Mouse (Mus musculus): ENCODE measurements at regions not wholly inside any gene's neighbourhood (a gene's known extent, or its start where the extent isn't known, plus 50 kb on each side); places are given as distances from the start of the nearest gene placed in this dataset.

DNA sequence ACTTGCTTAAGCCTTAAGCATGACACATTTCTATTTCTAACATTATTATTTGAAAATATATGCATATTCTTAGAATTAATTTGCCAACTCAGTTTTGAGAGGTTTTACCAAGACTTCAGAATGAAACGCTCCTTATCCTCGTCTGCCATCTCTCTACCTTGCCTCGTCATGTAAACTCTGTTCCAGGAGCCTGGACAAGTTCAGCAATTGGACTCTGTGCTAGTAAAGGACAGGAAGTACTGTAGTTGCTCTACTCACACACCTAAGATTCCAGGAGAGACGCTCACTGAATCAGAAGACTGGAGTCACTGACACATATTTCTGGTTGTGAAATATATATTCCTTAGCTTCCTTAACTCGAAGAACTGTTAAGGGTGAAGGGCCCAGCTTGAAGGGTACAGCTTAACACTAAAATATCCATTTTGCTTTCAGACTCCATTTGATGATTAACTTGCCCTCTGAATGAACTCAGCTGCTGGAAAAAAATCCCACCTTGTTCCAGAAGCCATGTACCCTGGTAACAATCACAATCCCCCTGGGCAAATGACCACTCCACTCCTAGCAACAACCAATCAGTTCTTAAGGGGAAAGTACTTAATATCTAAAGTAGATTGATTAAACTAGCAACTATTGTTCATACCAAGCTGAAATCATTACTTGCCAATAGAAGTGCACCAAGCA is 370.0 kb downstream of the Cd109 start:
- H3K9me3 ChIP-seq (ENCODE audit: low read length): no peaks in the 10 kb centered on the region
- WGBS: 88% methylated on average over 5 of the region's 5 CpGs
- DNase-seq (no peak), ATAC-seq (no peak)
- no peak for TF ChIP-seq CTCF (IDR thresholded peaks at IDR 0.05; ENCODE audit: low read depth)
- H3K9ac ChIP-seq: no peak overlapping the region
- no peak overlapping the region for H3K4me2 ChIP-seq (ENCODE audit: low read depth)
- H3K27ac ChIP-seq (ENCODE audit: low read depth, low read length): no peak overlapping the region
- H3K27me3 ChIP-seq (ENCODE audit: insufficient read depth, low read length): no peaks in the 10 kb centered on the region
- H3K4me3 ChIP-seq (ENCODE audit: low read depth, low read length): no peak overlapping the region
- H3K4me1 ChIP-seq (ENCODE audit: insufficient read depth): no peaks in the 10 kb centered on the region
- H3K36me3 ChIP-seq (ENCODE audit: insufficient read depth): no peaks in the 10 kb centered on the region

DNA sequence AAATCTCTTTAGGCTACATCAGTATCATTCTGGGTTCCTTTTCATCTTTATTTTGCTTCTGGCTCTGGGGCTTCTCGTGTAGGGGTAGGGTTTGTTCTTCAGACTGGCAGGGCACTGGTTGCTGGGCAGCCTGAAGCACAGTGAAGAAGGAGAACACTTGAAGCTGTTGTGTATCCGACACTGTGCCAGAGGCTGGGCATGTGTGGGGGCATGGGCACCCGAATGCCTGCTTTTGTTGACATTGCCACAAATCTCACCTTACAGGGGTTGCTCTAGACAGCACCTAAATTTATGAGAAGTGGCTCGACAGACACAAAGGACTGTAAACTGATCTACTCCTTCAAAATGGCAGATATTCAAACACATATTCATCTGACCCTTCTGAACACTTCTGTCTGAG is 376.0 kb downstream of the Cd109 start:
- DNase-seq (no peak), ATAC-seq (no peak)
- Histone ChIP-seq H3K4me3 (ENCODE audit: low read depth, low read length) (no peak overlapping the region), H3K9me3 (ENCODE audit: low read length) (no peaks in the 10 kb centered on the region), H3K27me3 (ENCODE audit: insufficient read depth, low read length) (no peaks in the 10 kb centered on the region; the same call in 1 of the 2 replicates), H3K36me3 (ENCODE audit: insufficient read depth) (no peaks in the 10 kb centered on the region), H3K4me2 (ENCODE audit: low read depth) (no peak overlapping the region), H3K9ac (no peak overlapping the region), H3K4me1 (ENCODE audit: insufficient read depth) (no peaks in the 10 kb centered on the region), H3K27ac (ENCODE audit: low read depth, low read length) (no peak overlapping the region)
- 49% methylated on average over 4 of the region's 4 CpGs for WGBS
- TF ChIP-seq CTCF (IDR thresholded peaks at IDR 0.05; ENCODE audit: low read depth): no peak

DNA sequence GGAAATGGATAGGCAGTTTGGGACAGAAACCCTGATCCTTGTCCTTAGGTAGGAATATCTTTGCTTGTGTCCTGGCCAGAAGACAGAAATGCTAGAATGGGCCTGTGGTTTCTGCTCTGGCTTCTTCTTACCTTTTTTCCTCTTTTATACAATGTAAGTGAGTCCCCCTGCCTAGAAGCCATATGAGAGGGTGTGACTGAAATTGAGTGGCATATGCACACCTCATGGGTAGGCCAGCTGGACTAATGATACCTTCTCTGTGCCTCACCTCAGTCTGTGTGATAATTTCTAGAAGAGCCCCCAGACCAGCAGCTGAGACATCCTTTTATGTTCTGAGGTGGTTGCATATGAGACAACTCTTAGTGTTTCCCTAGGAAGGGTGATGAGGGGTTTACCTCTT is 385.7 kb downstream of the Cd109 start:
- Histone ChIP-seq H3K27me3 (ENCODE audit: insufficient read depth, low read length) (no peaks in the 10 kb centered on the region), H3K4me1 (ENCODE audit: insufficient read depth) (no peaks in the 10 kb centered on the region), H3K4me2 (ENCODE audit: low read depth) (no peak overlapping the region), H3K36me3 (ENCODE audit: insufficient read depth) (no peaks in the 10 kb centered on the region), H3K27ac (ENCODE audit: low read depth, low read length) (no peak overlapping the region), H3K9me3 (ENCODE audit: low read length) (no peaks in the 10 kb centered on the region), H3K9ac (no peak overlapping the region), H3K4me3 (ENCODE audit: low read depth, low read length) (no peak overlapping the region)
- TF ChIP-seq CTCF (IDR thresholded peaks at IDR 0.05; ENCODE audit: low read depth): no peak
- no peak for DNase-seq
- no peak for ATAC-seq

DNA sequence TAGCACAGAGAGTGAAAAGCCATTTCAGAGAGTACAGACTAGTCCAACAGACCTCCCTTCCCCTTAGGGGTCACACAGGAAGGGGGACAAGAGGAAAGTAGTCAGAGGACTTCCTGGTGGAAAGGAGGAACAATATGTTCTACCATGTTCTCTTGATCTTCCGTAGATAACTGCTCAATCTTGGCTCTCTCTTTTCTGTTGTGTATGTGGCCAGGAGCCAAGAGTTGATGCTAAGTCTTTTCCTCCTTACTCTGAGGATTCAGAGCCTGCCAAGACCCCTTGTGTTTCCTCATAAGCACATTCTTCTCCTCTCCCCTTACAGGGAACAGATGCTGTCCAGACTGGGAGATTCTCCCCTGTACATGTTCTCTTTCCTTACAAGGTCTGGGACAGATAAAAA is 386.6 kb downstream of the Cd109 start:
- H3K27ac ChIP-seq (ENCODE audit: low read depth, low read length): no peak overlapping the region
- no peaks in the 10 kb centered on the region for H3K36me3 ChIP-seq (ENCODE audit: insufficient read depth)
- TF ChIP-seq CTCF (IDR thresholded peaks at IDR 0.05; ENCODE audit: low read depth): no peak
- H3K4me3 ChIP-seq (ENCODE audit: low read depth, low read length): no peak overlapping the region
- no peaks in the 10 kb centered on the region for H3K9me3 ChIP-seq (ENCODE audit: low read length)
- H3K27me3 ChIP-seq (ENCODE audit: insufficient read depth, low read length): no peaks in the 10 kb centered on the region
- 50% methylated on average over 1 of the region's 1 CpGs for WGBS
- ATAC-seq: no peak
- H3K9ac ChIP-seq: no peak overlapping the region
- DNase-seq: no peak
- H3K4me1 ChIP-seq (ENCODE audit: insufficient read depth): no peaks in the 10 kb centered on the region
- H3K4me2 ChIP-seq (ENCODE audit: low read depth): no peak overlapping the region

DNA sequence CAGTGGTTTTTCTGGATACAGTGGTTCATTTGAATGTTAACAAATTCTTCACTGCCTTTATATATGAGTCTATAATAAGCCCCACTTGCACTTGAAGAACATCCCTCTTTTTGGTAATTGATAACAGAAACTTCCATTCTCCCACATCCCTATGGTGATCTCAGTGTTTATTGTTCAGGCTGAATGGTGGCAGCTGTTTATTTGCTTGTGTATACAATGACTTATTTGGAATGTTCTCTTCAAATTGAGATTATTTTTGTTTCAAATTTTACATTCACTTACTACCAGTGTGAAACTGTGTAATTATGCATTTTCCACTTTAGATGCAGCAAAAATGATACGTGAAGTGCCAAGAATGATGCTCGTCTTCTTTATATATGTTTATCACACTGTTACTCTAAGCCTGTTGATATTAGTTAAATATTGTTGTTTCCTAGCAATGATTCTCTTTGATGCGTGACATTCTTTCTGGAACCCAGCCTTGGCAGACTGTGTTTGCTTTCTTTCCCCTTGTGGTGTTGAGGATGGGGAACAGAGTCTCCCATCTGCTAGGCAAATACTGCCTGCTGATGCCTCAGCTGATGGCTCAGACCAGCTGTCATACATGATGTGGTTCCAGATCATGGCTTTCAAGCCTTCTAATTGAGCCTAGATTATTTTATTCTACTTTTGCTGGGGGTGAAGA is 389.1 kb downstream of the Cd109 start:
- H3K4me2 ChIP-seq (ENCODE audit: low read depth): no peak overlapping the region
- H3K4me1 ChIP-seq (ENCODE audit: insufficient read depth): no peaks in the 10 kb centered on the region
- no peak for TF ChIP-seq CTCF (IDR thresholded peaks at IDR 0.05; ENCODE audit: low read depth)
- 44% methylated on average over 3 of the region's 3 CpGs for WGBS
- ATAC-seq (peak; percentile 96), DNase-seq (peak; percentile 86)
- H3K27me3 ChIP-seq (ENCODE audit: insufficient read depth, low read length): no peaks in the 10 kb centered on the region
- H3K9me3 ChIP-seq (ENCODE audit: low read length): no peaks in the 10 kb centered on the region
- H3K9ac ChIP-seq: no peak overlapping the region
- no peaks in the 10 kb centered on the region for H3K36me3 ChIP-seq (ENCODE audit: insufficient read depth)
- H3K27ac ChIP-seq (ENCODE audit: low read depth, low read length): no peak overlapping the region
- H3K4me3 ChIP-seq (ENCODE audit: low read depth, low read length): no peak overlapping the region

DNA sequence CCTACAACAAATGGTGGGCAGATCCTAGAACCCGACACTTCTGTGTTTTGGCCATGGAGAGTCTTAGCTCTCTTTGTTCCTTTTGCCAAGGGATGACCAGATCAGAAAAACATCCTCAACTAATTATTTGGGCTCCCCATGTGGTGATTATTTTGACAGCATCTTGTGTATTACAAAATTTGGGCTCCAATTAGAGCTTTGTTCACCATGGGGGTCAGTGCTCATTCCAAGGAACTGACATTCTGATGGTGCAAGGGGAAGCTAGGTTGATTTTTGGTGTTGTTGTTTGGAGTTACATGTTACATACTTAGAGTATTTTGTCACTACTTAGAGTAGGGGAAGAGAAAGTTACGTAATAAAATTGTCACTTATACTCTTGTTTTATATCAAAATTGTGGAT is 406.9 kb downstream of the Cd109 start:
- Histone ChIP-seq H3K4me2 (ENCODE audit: low read depth) (no peak overlapping the region), H3K4me1 (ENCODE audit: insufficient read depth) (no peaks in the 10 kb centered on the region), H3K36me3 (ENCODE audit: insufficient read depth) (no peaks in the 10 kb centered on the region), H3K9me3 (ENCODE audit: low read length) (no peaks in the 10 kb centered on the region), H3K27me3 (ENCODE audit: insufficient read depth, low read length) (no peaks in the 10 kb centered on the region), H3K27ac (ENCODE audit: low read depth, low read length) (no peak overlapping the region), H3K4me3 (ENCODE audit: low read depth, low read length) (no peak overlapping the region), H3K9ac (no peak overlapping the region)
- no peak for ATAC-seq
- WGBS: 81% methylated on average over 2 of the region's 2 CpGs
- DNase-seq: no peak
- no peak for TF ChIP-seq CTCF (IDR thresholded peaks at IDR 0.05; ENCODE audit: low read depth)

DNA sequence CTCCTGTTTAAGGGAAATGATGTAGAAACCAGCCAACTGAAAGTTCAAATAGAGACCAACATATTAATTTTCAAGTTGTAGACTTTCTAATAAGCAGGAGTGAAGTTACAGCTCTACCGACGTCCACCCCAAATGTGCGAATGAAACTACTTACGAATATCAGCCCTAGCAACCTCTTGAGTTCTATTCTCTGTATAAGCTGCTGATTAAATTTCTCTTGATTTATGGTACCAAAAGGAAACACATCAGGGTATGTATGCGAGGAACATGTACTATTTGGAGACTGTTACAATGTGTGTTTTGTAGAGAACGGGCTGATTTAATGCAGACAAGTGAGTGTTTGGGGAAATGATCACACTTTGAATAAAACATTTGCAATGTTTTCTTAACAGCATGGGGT is 412.9 kb downstream of the Cd109 start:
- no peaks in the 10 kb centered on the region for H3K9me3 ChIP-seq (ENCODE audit: low read length)
- no peak overlapping the region for H3K4me3 ChIP-seq (ENCODE audit: low read depth, low read length)
- no peak overlapping the region for H3K4me2 ChIP-seq (ENCODE audit: low read depth)
- DNase-seq: no peak
- no peaks in the 10 kb centered on the region for H3K36me3 ChIP-seq (ENCODE audit: insufficient read depth)
- no peak for TF ChIP-seq CTCF (IDR thresholded peaks at IDR 0.05; ENCODE audit: low read depth)
- H3K4me1 ChIP-seq (ENCODE audit: insufficient read depth): peaks cover 4% of the 10 kb centered on the region; the same call in 1 of the 2 replicates
- H3K9ac ChIP-seq: no peak overlapping the region
- WGBS: 92% methylated on average over 6 of the region's 6 CpGs
- ATAC-seq: no peak
- no peaks in the 10 kb centered on the region for H3K27me3 ChIP-seq (ENCODE audit: insufficient read depth, low read length)
- no peak overlapping the region for H3K27ac ChIP-seq (ENCODE audit: low read depth, low read length)

Data from forebrain, postnatal 0 days (tissue).